ENCODE assay signal across 8 mouse cellular contexts in the genomic region with DNA sequence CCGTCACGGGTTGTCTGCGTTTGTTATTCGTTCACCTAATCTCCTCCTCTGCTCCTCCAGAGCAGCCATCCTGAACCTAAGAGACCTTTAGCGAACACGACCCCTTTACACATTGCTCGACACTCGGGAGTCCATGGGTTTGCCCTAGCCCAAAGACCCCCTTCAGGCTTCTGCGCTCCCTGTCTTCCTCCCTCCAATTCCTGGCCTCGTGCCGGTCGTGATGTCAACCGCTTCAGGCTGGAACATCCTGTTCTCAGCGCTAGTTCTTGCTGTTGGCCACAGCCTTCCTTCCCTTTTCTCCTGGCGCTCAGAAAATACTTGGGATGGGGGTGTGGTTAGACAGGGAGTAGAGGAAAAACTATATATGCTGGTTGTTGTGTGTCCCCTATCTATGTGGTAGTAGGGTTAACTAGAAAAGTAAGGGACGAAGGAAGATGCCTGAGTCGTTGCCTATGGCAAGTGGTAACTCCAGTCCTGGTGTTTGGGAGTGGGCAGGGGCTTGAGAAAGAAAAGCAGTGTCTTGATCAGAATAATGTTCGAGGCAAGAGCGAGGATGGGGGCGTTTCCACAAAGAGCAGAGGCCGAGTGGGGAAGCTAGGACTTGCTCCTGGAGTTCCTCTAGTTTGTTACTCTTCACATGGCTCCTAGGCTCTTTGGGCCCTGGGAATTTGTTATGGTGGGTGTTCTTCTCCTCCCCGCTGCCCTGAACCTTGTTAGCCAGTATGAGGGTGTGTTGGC. TPM values are rescaled to one million over a fixed set of nuclear protein-coding genes. Genes with fewer than 3 reads are reported as not detected.
DNase-seq lines count a peak whose midpoint lies in the region; ATAC-seq and TF ChIP-seq lines count a peak whose summit lies in the region.

No protein-coding gene starts in this region.

- peaks cover 25% of the 10 kb centered on the region for H3K79me2 ChIP-seq in C2C12 (ENCODE audit: control insufficient read depth, insufficient read depth)

- ATAC-seq in heart, postnatal 0 days (ENCODE audit: insufficient read depth, low read depth), result no peak
- peak; percentile 1; the same call in 1 of the 2 replicates for ATAC-seq in lung, postnatal 0 days

- H3K27me3 ChIP-seq in C2C12 (ENCODE audit: control insufficient read depth, insufficient read depth, insufficient read length), result no peaks in the 10 kb centered on the region
- H3K27me3 ChIP-seq in heart, postnatal 0 days (ENCODE audit: control insufficient read depth, insufficient read depth, low read length), result no peaks in the 10 kb centered on the region
- H3K27me3 ChIP-seq in lung, postnatal 0 days (replicated peaks; ENCODE audit: insufficient read depth, low read length), result no peaks in the 10 kb centered on the region

- peaks cover 31% of the 10 kb centered on the region for H3K36me3 ChIP-seq in C2C12 (ENCODE audit: control insufficient read depth, insufficient read depth)
- H3K36me3 ChIP-seq in heart, postnatal 0 days (replicated peaks; ENCODE audit: control insufficient read depth, insufficient read depth, low read length), result peaks cover 43% of the 10 kb centered on the region
- peaks cover 40% of the 10 kb centered on the region for H3K36me3 ChIP-seq in lung, postnatal 0 days (ENCODE audit: insufficient read depth, low read length)

- H3K27ac ChIP-seq in embryonic fibroblast, embryonic 13.5 days (ENCODE audit: insufficient read depth, low read length), result peak overlapping the region; percentile 70
- peak overlapping the region; percentile 99 for H3K27ac ChIP-seq in heart, postnatal 0 days (ENCODE audit: low read depth)
- peak overlapping the region; percentile 100 for H3K27ac ChIP-seq in lung, postnatal 0 days (ENCODE audit: low read length)

- peak overlapping the region; percentile 71 for H3K4me2 ChIP-seq in heart, postnatal 0 days (ENCODE audit: low read depth, low read length)
- H3K4me2 ChIP-seq in lung, postnatal 0 days (replicated peaks; ENCODE audit: low read depth, low read length), result peak overlapping the region; percentile 76

- H3K79me3 ChIP-seq in C2C12 (ENCODE audit: low read depth), result peaks cover 3% of the 10 kb centered on the region

- no peak for TF ChIP-seq CTCF in C2C12 (IDR thresholded peaks at IDR 0.05; ENCODE audit: control insufficient read depth, insufficient read depth, insufficient read length)
- TF ChIP-seq CTCF in embryonic fibroblast, embryonic 13.5 days (IDR thresholded peaks at IDR 0.05; ENCODE audit: borderline replicate concordance, insufficient read depth, low read length), result no peak
- TF ChIP-seq CTCF in heart, postnatal 0 days (IDR thresholded peaks at IDR 0.05; ENCODE audit: low read depth), result no peak
- no peak for TF ChIP-seq CTCF in lung, postnatal 0 days (IDR thresholded peaks at IDR 0.05)

- peak overlapping the region; percentile 25 for H3ac ChIP-seq in C2C12 (ENCODE audit: control insufficient read depth, insufficient read length, low read depth)

- H3K9me3 ChIP-seq in heart, postnatal 0 days (replicated peaks; ENCODE audit: control insufficient read depth, low read length), result no peaks in the 10 kb centered on the region
- H3K9me3 ChIP-seq in lung, postnatal 0 days (ENCODE audit: low read length), result no peaks in the 10 kb centered on the region

- peaks cover 12% of the 10 kb centered on the region for H3K4me1 ChIP-seq in embryonic fibroblast, embryonic 13.5 days (ENCODE audit: control insufficient read depth, insufficient read depth, low read length)
- peaks cover 16% of the 10 kb centered on the region for H3K4me1 ChIP-seq in heart, postnatal 0 days (ENCODE audit: control insufficient read depth, insufficient read depth)
- peaks cover 16% of the 10 kb centered on the region for H3K4me1 ChIP-seq in lung, postnatal 0 days (ENCODE audit: insufficient read depth, low read depth, low read length)

- H3K4me3 ChIP-seq in C2C12 (ENCODE audit: insufficient read depth, poor library complexity, severe bottlenecking), result peak overlapping the region; percentile 39
- H3K4me3 ChIP-seq in embryonic fibroblast, embryonic 13.5 days (ENCODE audit: insufficient read depth, low read length), result peak overlapping the region; percentile 76
- peak overlapping the region; percentile 76 for H3K4me3 ChIP-seq in heart, postnatal 0 days (ENCODE audit: low read depth, low read length)
- H3K4me3 ChIP-seq in lung, postnatal 0 days (ENCODE audit: low read depth, low read length), result peak overlapping the region; percentile 97

- 2% methylated on average over 22 of the region's 22 CpGs for WGBS in heart, postnatal 0 days
- under 1% methylated on average over 22 of the region's 22 CpGs for WGBS in lung, postnatal 0 days

- TF ChIP-seq POLR2A in embryonic fibroblast, embryonic 13.5 days (IDR thresholded peaks at IDR 0.05; ENCODE audit: low read depth, low read length), result peak; percentile 44

- peak; percentile 74 for DNase-seq in NIH3T3 (ENCODE audit: low read depth)
- peak; percentile 77 for DNase-seq in heart, postnatal 0 days (ENCODE audit: low spot score)
- peak; percentile 88 to 93 for DNase-seq in kidney, postnatal 25 days
- peak; percentile 90 for DNase-seq in lung, postnatal 0 days (ENCODE audit: low spot score)
- peak; percentile 94 for DNase-seq in skeletal muscle tissue, adult 2 months (ENCODE audit: low read depth, low spot score)
- no peak for DNase-seq in T-cell, adult 2 months (ENCODE audit: low spot score)

- peak overlapping the region; percentile 66 for H3K9ac ChIP-seq in heart, postnatal 0 days (replicated peaks; ENCODE audit: low read depth, low read length)
- H3K9ac ChIP-seq in lung, postnatal 0 days (replicated peaks; ENCODE audit: low read depth), result peak overlapping the region; percentile 79

- peak; percentile 92 for TF ChIP-seq EP300 in heart, postnatal 0 days (IDR thresholded peaks at IDR 0.05; ENCODE audit: low read depth)
- peak; percentile 99 for TF ChIP-seq EP300 in lung, postnatal 0 days (IDR thresholded peaks at IDR 0.05)

TF ChIP-seq in C2C12, 6 proteins besides CTCF, POLR2A, EP300 and RAD21:
- TF ChIP-seq MAX (IDR thresholded peaks at IDR 0.05) (peak; percentile 67), MYOG (IDR thresholded peaks at IDR 0.05; ENCODE audit: control insufficient read depth, extremely low read depth, insufficient read length) (no peak)

RNA-seq across cellular contexts. Expression of a gene that starts 4.3 kb away (rescaled TPM):
- 4.5 TPM for polyA plus RNA-seq in C2C12 (2012; fragmentation: generic; extraction: Trizol)
- 23.1 and 30.9 TPM in 2 replicates for polyA plus RNA-seq in embryonic fibroblast, embryonic 13.5 days (2011; ENCODE audit: insufficient read length, low read depth, missing spikeins)
- total RNA-seq in heart, postnatal 0 days (2014; rRNA removed; ENCODE audit: low replicate concordance), result 76.8 and 93.5 TPM in 2 replicates
- 8.1 and 9.7 TPM in 2 replicates for polyA plus RNA-seq in heart, postnatal 0 days (2015; fragmentation: Nextera tagmentation; extraction: Ambion mirVana)
- 16.6 and 30.0 TPM in 2 replicates for polyA plus RNA-seq in lung, postnatal 0 days (2015; fragmentation: Nextera tagmentation; extraction: Ambion mirVana)

RNA-seq across cellular contexts. Expression of a gene that starts 11.1 kb away (rescaled TPM):
- polyA plus RNA-seq in C2C12 (2012; fragmentation: generic; extraction: Trizol), result 20.9 TPM
- polyA plus RNA-seq in embryonic fibroblast, embryonic 13.5 days (2011; ENCODE audit: insufficient read length, low read depth, missing spikeins), result 51.1 and 58.3 TPM in 2 replicates
- total RNA-seq in heart, postnatal 0 days (2014; rRNA removed; ENCODE audit: low replicate concordance), result 25.2 and 27.9 TPM in 2 replicates
- polyA plus RNA-seq in heart, postnatal 0 days (2015; fragmentation: Nextera tagmentation; extraction: Ambion mirVana), result 59.2 and 62.1 TPM in 2 replicates
- 45.0 and 50.6 TPM in 2 replicates for polyA plus RNA-seq in lung, postnatal 0 days (2015; fragmentation: Nextera tagmentation; extraction: Ambion mirVana)

RNA-seq across cellular contexts. Expression of a gene that starts 20.9 kb away (rescaled TPM):
- polyA plus RNA-seq in C2C12 (2012; fragmentation: generic; extraction: Trizol), result 0.06 TPM
- polyA plus RNA-seq in embryonic fibroblast, embryonic 13.5 days (2011; ENCODE audit: insufficient read length, low read depth, missing spikeins), result not detected in 2 replicates
- not detected in 2 replicates for total RNA-seq in heart, postnatal 0 days (2014; rRNA removed; ENCODE audit: low replicate concordance)
- 0.26 and 0.29 TPM in 2 replicates for polyA plus RNA-seq in heart, postnatal 0 days (2015; fragmentation: Nextera tagmentation; extraction: Ambion mirVana)
- 0.38 and 0.49 TPM in 2 replicates for polyA plus RNA-seq in lung, postnatal 0 days (2015; fragmentation: Nextera tagmentation; extraction: Ambion mirVana)

RNA-seq across cellular contexts. Expression of a gene that starts 23.0 kb away (rescaled TPM):
- polyA plus RNA-seq in C2C12 (2012; fragmentation: generic; extraction: Trizol), result 0.21 TPM
- polyA plus RNA-seq in embryonic fibroblast, embryonic 13.5 days (2011; ENCODE audit: insufficient read length, low read depth, missing spikeins), result 0.88 and 1.1 TPM in 2 replicates
- total RNA-seq in heart, postnatal 0 days (2014; rRNA removed; ENCODE audit: low replicate concordance), result 0.66 TPM in 1 of 2 replicates, not detected in the other
- polyA plus RNA-seq in heart, postnatal 0 days (2015; fragmentation: Nextera tagmentation; extraction: Ambion mirVana), result 0.30 and 0.49 TPM in 2 replicates
- 0.42 and 0.50 TPM in 2 replicates for polyA plus RNA-seq in lung, postnatal 0 days (2015; fragmentation: Nextera tagmentation; extraction: Ambion mirVana)

RNA-seq across cellular contexts. Expression of a gene that starts 26.4 kb away (rescaled TPM):
- polyA plus RNA-seq in C2C12 (2012; fragmentation: generic; extraction: Trizol), result 0.14 TPM
- 0.27 TPM in 1 of 2 replicates, not detected in the other for polyA plus RNA-seq in embryonic fibroblast, embryonic 13.5 days (2011; ENCODE audit: insufficient read length, low read depth, missing spikeins)
- 0.58 TPM in 1 of 2 replicates, not detected in the other for total RNA-seq in heart, postnatal 0 days (2014; rRNA removed; ENCODE audit: low replicate concordance)
- 0.08 TPM in 1 of 2 replicates, not detected in the other for polyA plus RNA-seq in heart, postnatal 0 days (2015; fragmentation: Nextera tagmentation; extraction: Ambion mirVana)
- polyA plus RNA-seq in lung, postnatal 0 days (2015; fragmentation: Nextera tagmentation; extraction: Ambion mirVana), result 0.13 and 0.44 TPM in 2 replicates

Comparison
In these comparisons a context has a peak if more than half of its experiments do, and no peak if none do; other contexts are left out.
1. H3K4me3 ChIP-seq: peak in every context shown above with its lines; median percentile 97 in lung, postnatal 0 days; 76 in embryonic fibroblast, embryonic 13.5 days; 76 in heart, postnatal 0 days; 39 in C2C12.